Mouse (Mus musculus): ENCODE measurements around the gene Alkbh1. TPM values are rescaled to one million over a fixed set of nuclear protein-coding genes. Genes with fewer than 3 reads are reported as not detected.
"Not testable (repeated sequence)": the region's sequence is repeated elsewhere in the genome, so short reads cannot be mapped to it uniquely, and the experiment has no call there.

Gene Alkbh1
- 10 to 100 TPM in 1 of 2 experiments, 1 to 10 TPM in 1; 9.6 to 11.5 TPM for total RNA-seq (2021)
- polyA plus RNA-seq (2012; rRNA removed): 7.6 and 11.9 TPM in 2 replicates
- long read RNA-seq, partial matches to known transcripts: 0 of 6 reads
- long read RNA-seq, other reads (novel, unspliced or antisense): 1 of 6 reads

- H3K27ac ChIP-seq: peak within 1 kb of the TSS; percentile 73
- peaks cover 5% of the 10 kb centered on the region for H3K4me1 ChIP-seq (ENCODE audit: control insufficient read depth, insufficient read depth, low read length)
- WGBS: under 1% methylated on average over 28 of the region's 28 CpGs
- intact Hi-C loops (cut with DNase I): loop anchor here (2.0 kb wide), 1 partner anchor 29 kb away; the partner anchor contains the start of gene Snw1
- no peaks in the 10 kb centered on the region; the same call in none of the 2 replicates for H3K79me2 ChIP-seq (replicated peaks; ENCODE audit: control insufficient read depth, insufficient read depth, low read length)
- peak within 1 kb of the TSS; percentile 87 for H3K4me3 ChIP-seq
- peak; percentile 87 for TF ChIP-seq POLR2A (IDR thresholded peaks at IDR 0.05; ENCODE audit: insufficient read depth, low read depth, low read length)
- TF ChIP-seq EP300 (IDR thresholded peaks at IDR 0.05; ENCODE audit: insufficient read depth, low read depth, low read length): peak; percentile 62; the same call in 1 of the 2 replicates
- no peak for TF ChIP-seq CTCF (IDR thresholded peaks at IDR 0.05)
- peak; percentile 90 to 91 for DNase-seq
- no peaks in the 10 kb centered on the region for H3K27me3 ChIP-seq (ENCODE audit: control insufficient read depth, insufficient read depth, low read length)
- H3K9ac ChIP-seq (ENCODE audit: low read depth, low read length): peak within 1 kb of the TSS; percentile 92
- peaks cover 21% of the 10 kb centered on the region for H3K36me3 ChIP-seq (ENCODE audit: control insufficient read depth, insufficient read depth, low read length)
Measured at GRCm38 (mm10) chr12:87443700-87444122, at the start of gene Alkbh1, which contains the start of gene Slirp. Gene Alkbh1, minus strand, starts transcription at chr12:87444017. Gene Slirp, plus strand, starts transcription at chr12:87443896.

DNA sequence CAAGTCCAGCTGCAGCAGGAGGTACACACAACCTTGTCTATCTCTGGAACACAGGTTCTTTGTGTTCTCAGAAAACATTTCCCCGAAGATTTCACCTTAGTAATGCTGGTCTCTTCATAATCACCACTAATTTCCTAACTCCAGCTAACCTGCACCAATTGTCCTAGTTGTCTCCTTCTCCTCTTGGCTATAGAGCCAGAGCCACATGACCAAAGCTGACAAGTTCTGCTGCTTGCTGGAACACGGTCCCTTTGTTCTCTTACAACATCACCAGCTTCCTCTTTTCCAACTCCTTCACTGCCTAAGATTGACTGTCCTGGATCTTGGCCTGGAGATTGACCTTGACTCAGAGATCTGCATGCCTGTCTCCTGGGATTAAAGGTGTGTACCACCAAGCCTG is 44.9 kb upstream of the Alkbh1 start:
- H3K9ac ChIP-seq (ENCODE audit: low read depth, low read length); H3K4me3 ChIP-seq; H3K36me3 ChIP-seq (ENCODE audit: control insufficient read depth, insufficient read depth, low read length); H3K4me1 ChIP-seq (ENCODE audit: control insufficient read depth, insufficient read depth, low read length); H3K27ac ChIP-seq; DNase-seq; H3K27me3 ChIP-seq (ENCODE audit: control insufficient read depth, insufficient read depth, low read length); H3K79me2 ChIP-seq (replicated peaks; ENCODE audit: control insufficient read depth, insufficient read depth, low read length); intact Hi-C loops (cut with DNase I): not testable (repeated sequence)
- WGBS: 45% methylated on average over 2 of the region's 2 CpGs

- intact Hi-C loops (cut with DNase I); H3K79me2 ChIP-seq (replicated peaks; ENCODE audit: control insufficient read depth, insufficient read depth, low read length); H3K27me3 ChIP-seq (ENCODE audit: control insufficient read depth, insufficient read depth, low read length); H3K27ac ChIP-seq; H3K36me3 ChIP-seq (ENCODE audit: control insufficient read depth, insufficient read depth, low read length); H3K4me1 ChIP-seq (ENCODE audit: control insufficient read depth, insufficient read depth, low read length); H3K4me3 ChIP-seq; H3K9ac ChIP-seq (ENCODE audit: low read depth, low read length); DNase-seq: not testable (repeated sequence)
- WGBS: 84% methylated on average over 5 of the region's 5 CpGs
Measured at GRCm38 (mm10) chr12:87482482-87482881, 38.7 kb upstream of the Alkbh1 start.

- no peaks in the 10 kb centered on the region for H3K27me3 ChIP-seq (ENCODE audit: control insufficient read depth, insufficient read depth, low read length)
- H3K36me3 ChIP-seq (ENCODE audit: control insufficient read depth, insufficient read depth, low read length): peaks cover 10% of the 10 kb centered on the region
- no peak overlapping the region for H3K27ac ChIP-seq
- H3K4me1 ChIP-seq (ENCODE audit: control insufficient read depth, insufficient read depth, low read length): peaks cover 4% of the 10 kb centered on the region
- WGBS: 63% methylated on average over 3 of the region's 3 CpGs
- no peak for DNase-seq
- H3K79me2 ChIP-seq (replicated peaks; ENCODE audit: control insufficient read depth, insufficient read depth, low read length): peaks cover 5% of the 10 kb centered on the region
- TF ChIP-seq EP300 (IDR thresholded peaks at IDR 0.05; ENCODE audit: insufficient read depth, low read depth, low read length) (no peak), CTCF (IDR thresholded peaks at IDR 0.05) (no peak), POLR2A (IDR thresholded peaks at IDR 0.05; ENCODE audit: insufficient read depth, low read depth, low read length) (no peak)
- H3K9ac ChIP-seq (ENCODE audit: low read depth, low read length): no peak overlapping the region
- no peak overlapping the region for H3K4me3 ChIP-seq
- intact Hi-C loops (cut with DNase I): no loop called here
Measured at GRCm38 (mm10) chr12:87474756-87475155, 30.9 kb upstream of the Alkbh1 start.

- TF ChIP-seq POLR2A (IDR thresholded peaks at IDR 0.05; ENCODE audit: insufficient read depth, low read depth, low read length) (peak; percentile 91), EP300 (IDR thresholded peaks at IDR 0.05; ENCODE audit: insufficient read depth, low read depth, low read length) (peak; percentile 67; the same call in 1 of the 2 replicates), CTCF (IDR thresholded peaks at IDR 0.05) (no peak)
- Histone ChIP-seq H3K9ac (ENCODE audit: low read depth, low read length) (peak within 1 kb of the TSS; percentile 94), H3K27ac (peak within 1 kb of the TSS; percentile 96), H3K27me3 (ENCODE audit: control insufficient read depth, insufficient read depth, low read length) (no peaks in the 10 kb centered on the region), H3K4me3 (peak within 1 kb of the TSS; percentile 87), H3K36me3 (ENCODE audit: control insufficient read depth, insufficient read depth, low read length) (peaks cover 19% of the 10 kb centered on the region), H3K79me2 (replicated peaks; ENCODE audit: control insufficient read depth, insufficient read depth, low read length) (peaks cover 5% of the 10 kb centered on the region), H3K4me1 (ENCODE audit: control insufficient read depth, insufficient read depth, low read length) (peaks cover 4% of the 10 kb centered on the region)
- peak; percentile 94 to 96 for DNase-seq
- 3% methylated on average over 45 of the region's 45 CpGs for WGBS
- intact Hi-C loops (cut with DNase I): loop anchor here (2.0 kb wide), 1 partner anchor 29 kb away; the partner anchor contains the start of gene Slirp
Measured at GRCm38 (mm10) chr12:87471964-87472786, 28.4 kb upstream of the Alkbh1 start, which contains the start of gene Snw1. Gene Snw1, minus strand, starts transcription at chr12:87472274.

DNA sequence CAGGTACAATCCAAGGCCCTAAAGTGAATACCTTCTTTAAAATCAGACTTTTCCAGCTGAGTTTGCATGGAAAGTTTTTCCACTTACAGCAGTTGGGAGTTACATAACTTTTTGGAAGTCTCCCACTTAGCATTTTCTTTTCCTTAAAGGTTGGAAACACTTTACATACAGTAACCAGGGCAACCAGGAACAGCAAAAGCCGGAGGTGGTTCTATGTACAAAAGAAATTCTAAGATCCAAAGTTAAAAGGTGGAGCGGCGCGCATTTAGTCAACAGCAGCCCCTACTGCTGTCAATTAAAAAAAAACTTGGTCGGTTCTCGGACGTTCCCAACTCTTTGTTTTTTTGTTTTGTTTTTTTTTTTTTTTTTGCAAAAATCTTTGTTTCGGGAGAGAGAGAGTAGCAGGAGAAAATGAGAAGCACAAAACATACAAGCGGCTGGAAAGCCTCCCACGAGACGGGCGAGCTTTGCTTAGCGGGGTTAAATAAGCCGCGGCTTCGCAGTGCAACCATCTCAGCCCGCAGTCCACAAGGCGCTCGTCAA is 27.7 kb upstream of the Alkbh1 start:
- intact Hi-C loops (cut with DNase I): no loop called here
- Histone ChIP-seq H3K27me3 (ENCODE audit: control insufficient read depth, insufficient read depth, low read length) (no peaks in the 10 kb centered on the region), H3K79me2 (replicated peaks; ENCODE audit: control insufficient read depth, insufficient read depth, low read length) (peaks cover 5% of the 10 kb centered on the region), H3K27ac (peak overlapping the region; percentile 96), H3K4me1 (ENCODE audit: control insufficient read depth, insufficient read depth, low read length) (peaks cover 4% of the 10 kb centered on the region), H3K9ac (ENCODE audit: low read depth, low read length) (peak overlapping the region; percentile 94), H3K4me3 (peak overlapping the region; percentile 87), H3K36me3 (ENCODE audit: control insufficient read depth, insufficient read depth, low read length) (peaks cover 23% of the 10 kb centered on the region)
- DNase-seq: no peak
- TF ChIP-seq CTCF (IDR thresholded peaks at IDR 0.05) (no peak), POLR2A (IDR thresholded peaks at IDR 0.05; ENCODE audit: insufficient read depth, low read depth, low read length) (no peak), EP300 (IDR thresholded peaks at IDR 0.05; ENCODE audit: insufficient read depth, low read depth, low read length) (no peak)
- under 1% methylated on average over 19 of the region's 19 CpGs for WGBS
